ENCODE assay signal across 17 mouse cellular contexts in genomic region chr16:73498636-73499208, GRCm38 (mm10).
DNase-seq lines count a peak whose midpoint lies in the region; ATAC-seq and TF ChIP-seq lines count a peak whose summit lies in the region.
"Had no signal": no experiment of that assay in that cellular context is flagged by ENCODE, and none has a peak within 500 bp of the region (broad histone marks: within the 10 kb centered on the region; RNA-seq: fewer than 3 reads in every experiment).

No protein-coding gene starts in this region.

- intact Hi-C loops in gastrocnemius, adult 2 months (cut with DNase I) = no loop called here

- H3K4me3 ChIP-seq in hindbrain, embryonic 14.5 days (replicated peaks; ENCODE audit: low read length) = no peak overlapping the region
- no peak overlapping the region for H3K4me3 ChIP-seq in midbrain, embryonic 15.5 days
- no peak overlapping the region for H3K4me3 ChIP-seq in gastrocnemius, adult 2 months
- H3K4me3 ChIP-seq: heart, embryonic 10.5 days; kidney, embryonic 15.5 days had no signal

- H3K9ac ChIP-seq in hindbrain, embryonic 14.5 days = no peak overlapping the region
- no peak overlapping the region for H3K9ac ChIP-seq in midbrain, embryonic 15.5 days
- H3K9ac ChIP-seq: kidney, embryonic 15.5 days had no signal

- no peak overlapping the region for H3K27ac ChIP-seq in hindbrain, embryonic 14.5 days
- no peak overlapping the region for H3K27ac ChIP-seq in midbrain, embryonic 15.5 days
- no peak overlapping the region for H3K27ac ChIP-seq in gastrocnemius, adult 2 months
- H3K27ac ChIP-seq: heart, embryonic 10.5 days; kidney, embryonic 15.5 days had no signal

- TF ChIP-seq POLR2A in brain, embryonic 14.5 days (IDR thresholded peaks at IDR 0.05; ENCODE audit: borderline replicate concordance, extremely low read depth, insufficient read depth, insufficient read length, poor library complexity, severe bottlenecking) = no peak

- no peaks in the 10 kb centered on the region for H3K9me3 ChIP-seq in hindbrain, embryonic 14.5 days (ENCODE audit: control insufficient read depth, low read length)
- H3K9me3 ChIP-seq in midbrain, embryonic 15.5 days = no peaks in the 10 kb centered on the region
- H3K9me3 ChIP-seq: heart, embryonic 10.5 days; kidney, embryonic 15.5 days had no signal

- H3K36me3 ChIP-seq in hindbrain, embryonic 14.5 days (replicated peaks; ENCODE audit: control insufficient read depth, insufficient read depth) = no peaks in the 10 kb centered on the region
- no peaks in the 10 kb centered on the region for H3K36me3 ChIP-seq in midbrain, embryonic 15.5 days (replicated peaks)
- H3K36me3 ChIP-seq: heart, embryonic 10.5 days; kidney, embryonic 15.5 days had no signal

- peak; percentile 73 for DNase-seq in brain, embryonic 14.5 days (ENCODE audit: low read depth)
- DNase-seq in embryo, embryonic 10.5 days (ENCODE audit: low spot score) = peak; percentile 17
- DNase-seq in hindbrain, embryonic 14.5 days (ENCODE audit: low spot score) = no peak
- DNase-seq in right cerebral cortex, postnatal 25 days = no peak
- DNase-seq in adrenal gland, postnatal 14 days = no peak
- no peak for DNase-seq in gastrocnemius, adult 2 months
- DNase-seq: adrenal gland, postnatal 36 days; cerebellum, adult 9-10 months; gastrocnemius, postnatal 36 days; heart, postnatal 10 days; lung, adult 2 months; lung, postnatal 4 days; spleen, adult 18-20 months; thymus, adult 18-20 months had no signal

- H3K4me1 ChIP-seq in hindbrain, embryonic 14.5 days (replicated peaks; ENCODE audit: control insufficient read depth, insufficient read depth, low read length) = no peaks in the 10 kb centered on the region
- no peaks in the 10 kb centered on the region for H3K4me1 ChIP-seq in midbrain, embryonic 15.5 days
- H3K4me1 ChIP-seq: heart, embryonic 10.5 days; kidney, embryonic 15.5 days had no signal

- TF ChIP-seq CTCF in brain, embryonic 14.5 days (IDR thresholded peaks at IDR 0.05; ENCODE audit: borderline replicate concordance, extremely low read depth, insufficient read depth, insufficient read length) = no peak
- TF ChIP-seq CTCF in gastrocnemius, adult 2 months (IDR thresholded peaks at IDR 0.05) = no peak

- H3K4me2 ChIP-seq in hindbrain, embryonic 14.5 days (replicated peaks) = no peak overlapping the region
- no peak overlapping the region for H3K4me2 ChIP-seq in midbrain, embryonic 15.5 days
- H3K4me2 ChIP-seq: kidney, embryonic 15.5 days had no signal

- peak; percentile 66; the same call in 1 of the 2 replicates for ATAC-seq in hindbrain, embryonic 14.5 days (ENCODE audit: low FRiP score)
- peak; percentile 74 for ATAC-seq in midbrain, embryonic 15.5 days (replicated peaks)

- WGBS in hindbrain, embryonic 14.5 days = 32% methylated on average over 1 of the region's 1 CpGs
- WGBS in midbrain, embryonic 15.5 days = 38% methylated on average over 1 of the region's 1 CpGs

- no peaks in the 10 kb centered on the region for H3K27me3 ChIP-seq in hindbrain, embryonic 14.5 days (ENCODE audit: control insufficient read depth, insufficient read depth, low read length)
- H3K27me3 ChIP-seq in midbrain, embryonic 15.5 days (replicated peaks) = no peaks in the 10 kb centered on the region
- H3K27me3 ChIP-seq: kidney, embryonic 15.5 days had no signal

Comparison
In these comparisons a context has a peak if more than half of its experiments do, and no peak if none do; other contexts are left out.
1. DNase-seq: peak in brain, embryonic 14.5 days (single experiment) and embryo, embryonic 10.5 days (single experiment); none in hindbrain, embryonic 14.5 days (single experiment), right cerebral cortex, postnatal 25 days (single experiment), adrenal gland, postnatal 14 days (single experiment) and gastrocnemius, adult 2 months (single experiment).